Mouse (Mus musculus) MEL (cell line): Measurements from ENCODE around the gene Gpd2. TPM values are rescaled to one million over a fixed set of nuclear protein-coding genes. Genes with fewer than 3 reads are reported as not detected.

Experiments used
- DNase-seq: peaks from one replicate; pipeline ENCODE4 v3.0.0; 2011; ENCODE audit warnings: low read depth, low spot score
- H3K27ac ChIP-seq: 2 replicates; pipeline ENCODE4 v1.5.1; 2012; ENCODE audit warnings: low read depth, mild to moderate bottlenecking, control low read depth, low read length, moderate library complexity; ENCODE audit not compliant: control insufficient read depth
- H3K27me3 ChIP-seq, 2 experiments: fragments of 150-350 bp in 1 of 2; sonication (generic) in 1 of 2; 2 replicates each; pipeline ENCODE4 v1.6.1; 2012; ENCODE audit warnings: low read length in 2 of 2, mild to moderate bottlenecking in 2 of 2, improper control_type of control experiment in 1 of 2, moderate library complexity in 1 of 2; ENCODE audit not compliant: insufficient read depth in 2 of 2, control insufficient read depth in 1 of 2
- H3K36me3 ChIP-seq, 2 experiments: 2 replicates each; pipeline ENCODE4 v1.6.1; 2012 to 2014; ENCODE audit warnings: low read length in 2 of 2, improper control_type of control experiment in 1 of 2, inconsistent platforms in 1 of 2, mild to moderate bottlenecking in 1 of 2; ENCODE audit not compliant: insufficient read depth in 2 of 2, control insufficient read depth in 1 of 2
- H3K4me1 ChIP-seq, 2 experiments: fragments of 150-350 bp in 1 of 2; sonication (generic) in 1 of 2; 2 replicates each; pipeline ENCODE4 v1.6.1; 2012; ENCODE audit warnings: low read length in 2 of 2, improper control_type of control experiment in 1 of 2, mild to moderate bottlenecking in 1 of 2; ENCODE audit not compliant: insufficient read depth in 2 of 2, control insufficient read depth in 1 of 2
- H3K4me3 ChIP-seq, 2 experiments: fragments of 150-350 bp in 1 of 2; sonication (generic) in 1 of 2; 2 replicates each; pipeline ENCODE4 v1.5.1; 2012; ENCODE audit warnings: low read depth in 2 of 2, low read length in 2 of 2, mild to moderate bottlenecking in 2 of 2, moderate library complexity in 2 of 2, control low read depth in 1 of 2, improper control_type of control experiment in 1 of 2; ENCODE audit not compliant: control insufficient read depth in 1 of 2, insufficient read depth in 1 of 2
- H3K79me2 ChIP-seq: 2 replicates; pipeline ENCODE4 v1.6.1; 2012; ENCODE audit warnings: mild to moderate bottlenecking, low read length, moderate library complexity; ENCODE audit not compliant: control insufficient read depth, poor library complexity, insufficient read depth
- H3K9ac ChIP-seq: 2 replicates; pipeline ENCODE4 v1.6.1; 2012; ENCODE audit warnings: low read depth, mild to moderate bottlenecking, control low read depth, low read length, moderate library complexity; ENCODE audit not compliant: control insufficient read depth, poor library complexity, severe bottlenecking
- H3K9me3 ChIP-seq: fragments of 150-350 bp; sonication (generic); replicated peaks from 2 replicates; pipeline ENCODE4 v1.6.1; 2012; ENCODE audit warnings: mild to moderate bottlenecking, low read length, improper control_type of control experiment, moderate library complexity; ENCODE audit not compliant: insufficient read depth
- BHLHE40 ChIP-seq: IDR thresholded peaks from 2 replicates; pipeline ENCODE4 v1.6.1; 2012; ENCODE audit warnings: low read depth, mild to moderate bottlenecking, inconsistent platforms, low read length, improper control_type of control experiment, borderline replicate concordance
- CHD1 ChIP-seq: IDR thresholded peaks from 2 replicates; pipeline ENCODE4 v1.6.1; 2012; ENCODE audit warnings: low read depth, mild to moderate bottlenecking, inconsistent platforms, low read length, improper control_type of control experiment
- CTCF ChIP-seq, 3 experiments: IDR thresholded peaks in 2 of 3; conservative IDR thresholded peaks in 1 of 3; 2 replicates each; pipeline ENCODE4 v1.5.1; 2011 to 2012; ENCODE audit warnings: low read length in 3 of 3, low read depth in 2 of 3, mild to moderate bottlenecking in 2 of 3, improper control_type of control experiment in 1 of 3, inconsistent platforms in 1 of 3, mixed read lengths in 1 of 3, moderate library complexity in 1 of 3; ENCODE audit not compliant: control insufficient read depth in 1 of 3, insufficient read depth in 1 of 3, poor library complexity in 1 of 3, severe bottlenecking in 1 of 3
- ELF1 ChIP-seq: IDR thresholded peaks from 2 replicates; pipeline ENCODE4 v1.6.1; 2014; ENCODE audit warnings: low read depth, mild to moderate bottlenecking, inconsistent platforms, low read length, improper control_type of control experiment, moderate library complexity
- ETS1 ChIP-seq: IDR thresholded peaks from 2 replicates; pipeline ENCODE4 v1.6.1; 2012; ENCODE audit warnings: low read depth, mild to moderate bottlenecking, inconsistent platforms, low read length, improper control_type of control experiment, moderate library complexity
- GABPA ChIP-seq: IDR thresholded peaks from 2 replicates; pipeline ENCODE4 v1.6.1; 2012; ENCODE audit warnings: low read depth, mild to moderate bottlenecking, inconsistent platforms, low read length, improper control_type of control experiment, moderate library complexity
- GATA1 ChIP-seq: IDR thresholded peaks from 2 replicates; pipeline ENCODE4 v1.6.1; 2011; ENCODE audit warnings: low read depth, low read length, improper control_type of control experiment
- JUND ChIP-seq: IDR thresholded peaks from 2 replicates; pipeline ENCODE4 v1.6.1; 2011; ENCODE audit warnings: low read depth, mild to moderate bottlenecking, improper control_type of control experiment, low read length
- KAT2A ChIP-seq: conservative IDR thresholded peaks from 2 replicates; pipeline ENCODE4 v1.6.1; 2012; ENCODE audit warnings: low read depth, low read length, improper control_type of control experiment, inconsistent platforms
- MAX ChIP-seq: IDR thresholded peaks from 2 replicates; pipeline ENCODE4 v1.6.1; 2011; ENCODE audit warnings: low read length, improper control_type of control experiment
- MAZ ChIP-seq: IDR thresholded peaks from 2 replicates; pipeline ENCODE4 v1.6.1; 2012; ENCODE audit warnings: low read depth, mild to moderate bottlenecking, inconsistent platforms, low read length, improper control_type of control experiment
- MEF2A ChIP-seq: IDR thresholded peaks from 2 replicates; pipeline ENCODE4 v1.6.1; 2014; ENCODE audit warnings: low read depth, mild to moderate bottlenecking, inconsistent platforms, low read length, improper control_type of control experiment; ENCODE audit not compliant: poor library complexity, insufficient replicate concordance, severe bottlenecking; ENCODE audit errors: extremely low read depth
- MXI1 ChIP-seq: IDR thresholded peaks from 2 replicates; pipeline ENCODE4 v1.6.1; 2011; ENCODE audit warnings: mild to moderate bottlenecking, low read depth, low read length, improper control_type of control experiment
- MYB ChIP-seq: IDR thresholded peaks from 2 replicates; pipeline ENCODE4 v1.6.1; 2011; ENCODE audit warnings: mild to moderate bottlenecking, low read depth, low read length, improper control_type of control experiment
- MYC ChIP-seq: IDR thresholded peaks from 2 replicates; pipeline ENCODE4 v1.6.1; 2011; ENCODE audit warnings: low read depth, mild to moderate bottlenecking, low read length, improper control_type of control experiment, moderate library complexity
- NELFE ChIP-seq: IDR thresholded peaks from 2 replicates; pipeline ENCODE4 v1.6.1; 2011; ENCODE audit warnings: low read depth, low read length, improper control_type of control experiment
- NRF1 ChIP-seq: IDR thresholded peaks from 2 replicates; pipeline ENCODE4 v1.6.1; 2014; ENCODE audit warnings: low read depth, mild to moderate bottlenecking, inconsistent platforms, low read length, improper control_type of control experiment, moderate library complexity; ENCODE audit not compliant: poor library complexity, insufficient read depth, severe bottlenecking
- POLR2A ChIP-seq, 2 experiments: IDR thresholded peaks; 2 replicates each; pipeline ENCODE4 v1.6.1; 2011 to 2012; ENCODE audit warnings: low read length in 2 of 2, mild to moderate bottlenecking in 2 of 2, control low read depth in 1 of 2, improper control_type of control experiment in 1 of 2, low read depth in 1 of 2, moderate library complexity in 1 of 2; ENCODE audit not compliant: control insufficient read depth in 1 of 2, insufficient read depth in 1 of 2, poor library complexity in 1 of 2
- POLR2AphosphoS2 ChIP-seq: IDR thresholded peaks from 2 replicates; pipeline ENCODE4 v1.6.1; 2011; ENCODE audit warnings: low read length, improper control_type of control experiment
- POLR2AphosphoS5 ChIP-seq: IDR thresholded peaks from 2 replicates; pipeline ENCODE4 v1.6.1; 2012; ENCODE audit warnings: low read depth, borderline replicate concordance, mild to moderate bottlenecking, inconsistent platforms, low read length, moderate library complexity, mixed read lengths
- SIN3A ChIP-seq: IDR thresholded peaks from 2 replicates; pipeline ENCODE4 v1.6.1; 2012; ENCODE audit warnings: low read length, improper control_type of control experiment, inconsistent platforms
- TAL1 ChIP-seq: IDR thresholded peaks from 2 replicates; pipeline ENCODE4 v1.6.1; 2012; ENCODE audit warnings: mild to moderate bottlenecking, inconsistent platforms, low read length, moderate library complexity, mixed read lengths
- TBP ChIP-seq: IDR thresholded peaks from 2 replicates; pipeline ENCODE4 v1.8.0; 2011; ENCODE audit warnings: low read depth, low read length, improper control_type of control experiment
- TCF12 ChIP-seq: IDR thresholded peaks from 2 replicates; pipeline ENCODE4 v1.6.1; 2014; ENCODE audit warnings: low read depth, mild to moderate bottlenecking, inconsistent platforms, low read length, improper control_type of control experiment, moderate library complexity
- UBTF ChIP-seq: IDR thresholded peaks from 2 replicates; pipeline ENCODE4 v1.6.1; 2012; ENCODE audit warnings: low read depth, mild to moderate bottlenecking, inconsistent platforms, low read length, improper control_type of control experiment, moderate library complexity, borderline replicate concordance; ENCODE audit not compliant: insufficient read depth
- ZC3H11A ChIP-seq: IDR thresholded peaks from 2 replicates; pipeline ENCODE4 v1.6.1; 2012; ENCODE audit warnings: low read depth, mild to moderate bottlenecking, inconsistent platforms, low read length, improper control_type of control experiment
- ZKSCAN1 ChIP-seq: IDR thresholded peaks from 2 replicates; pipeline ENCODE4 v1.6.1; 2012; ENCODE audit warnings: low read depth, mild to moderate bottlenecking, inconsistent platforms, low read length, improper control_type of control experiment, moderate library complexity
- ZNF384 ChIP-seq: IDR thresholded peaks from 2 replicates; pipeline ENCODE4 v1.6.1; 2012; ENCODE audit warnings: low read depth, mild to moderate bottlenecking, inconsistent platforms, low read length, improper control_type of control experiment
- polyA plus RNA-seq, 2 experiments: library from polyadenylated mRNA; stranded (reverse) in 1 of 2; unstranded in 1 of 2; fragments of >175 nt in 1 of 2; fragments of >200 nt in 1 of 2; gene quantifications; 2 replicates each; pipeline versions ENCODE4 v1.2.1 to v1.2.4; 2012; ENCODE audit warnings: low replicate concordance in 2 of 2, low read depth in 1 of 2; ENCODE audit not compliant: insufficient read length in 2 of 2, insufficient read depth in 1 of 2, missing spikeins in 1 of 2
- total RNA-seq: library from RNA; depleted of rRNA; stranded (reverse); fragments of 300-350 nt; gene quantifications from 2 replicates; pipeline ENCODE4 v1.2.3, GENCODE M21; 2012

Gpd2 gene
- total and polyA plus RNA-seq, 3 experiments: 16.9 to 72.8 (median 24.6) TPM

- Histone ChIP-seq H3K36me3 (peaks cover 0 to 24% of the 10 kb centered on the region in 2 experiments; a peak in 2 of 4 replicates), H3K9ac (no peak overlapping the region), H3K27ac (no peak overlapping the region), H3K27me3 (no peaks in the 10 kb centered on the region), H3K9me3 (no peaks in the 10 kb centered on the region), H3K79me2 (no peaks in the 10 kb centered on the region), H3K4me3 (no peak overlapping the region), H3K4me1 (peaks cover 11 to 20% of the 10 kb centered on the region in 2 experiments)
- TF ChIP-seq UBTF (no peak), ZKSCAN1 (no peak), BHLHE40 (no peak), POLR2A (IDR thresholded peaks at IDR 0.05; ENCODE audit: control insufficient read depth in 1 of 2, insufficient read depth in 1 of 2, low read depth in 1 of 2, low read length in 2 of 2, poor library complexity in 1 of 2) (no peak), MAZ (no peak), GABPA (no peak), NELFE (no peak), MYB (no peak), SIN3A (no peak), MEF2A (no peak), KAT2A (no peak), JUND (no peak), ZC3H11A (no peak), ELF1 (no peak)
- DNase-seq: no peak
Observed at GRCm38 (mm10) chr2:57211049-57212001, 26.1 kb upstream of the Gpd2 start.

- peaks cover 0 to 24% of the 10 kb centered on the region in 2 experiments; a peak in 2 of 4 replicates for H3K36me3 ChIP-seq
- no peaks in the 10 kb centered on the region for H3K79me2 ChIP-seq
- H3K27me3 ChIP-seq: no peaks in the 10 kb centered on the region
- no peak overlapping the region for H3K4me3 ChIP-seq
- no peak overlapping the region for H3K9ac ChIP-seq
- no peaks in the 10 kb centered on the region for H3K9me3 ChIP-seq
- peaks cover 11 to 20% of the 10 kb centered on the region in 2 experiments for H3K4me1 ChIP-seq
- DNase-seq: peak; percentile 38
- H3K27ac ChIP-seq: no peak overlapping the region
- no peak for TF ChIP-seq NRF1
- no peak for TF ChIP-seq POLR2AphosphoS2
- peak; percentile 52 for TF ChIP-seq TCF12
- TF ChIP-seq MEF2A: no peak
- TF ChIP-seq TBP: no peak
- TF ChIP-seq CTCF (IDR thresholded peaks at IDR 0.05 in 2 of 3, conservative IDR thresholded peaks at IDR 0.05 in 1 of 3; ENCODE audit: control insufficient read depth in 1 of 3, insufficient read depth in 1 of 3, low read depth in 2 of 3, low read length in 3 of 3, poor library complexity in 1 of 3, severe bottlenecking in 1 of 3): no peak
- TF ChIP-seq ZC3H11A: no peak
- TF ChIP-seq ELF1: no peak
- TF ChIP-seq ETS1: no peak
- TF ChIP-seq MYB: peak; percentile 21; the same call in 1 of the 2 replicates
- TF ChIP-seq ZKSCAN1: no peak
- TF ChIP-seq ZNF384: no peak
- TF ChIP-seq KAT2A: no peak
- 0 out of 2 replicates have a peak, but pooled peaks have one; percentile 22 for TF ChIP-seq MAX
- TF ChIP-seq MXI1: no peak
- no peak for TF ChIP-seq NELFE
- TF ChIP-seq MYC: no peak
- no peak for TF ChIP-seq POLR2AphosphoS5
- TF ChIP-seq TAL1: peak; percentile 39
- no peak for TF ChIP-seq CHD1
- no peak for TF ChIP-seq UBTF
- peak; percentile 58 for TF ChIP-seq GATA1
Observed at GRCm38 (mm10) chr2:57213364-57213763, 24.1 kb upstream of the Gpd2 start.
